19 mouse cellular contexts compared by ENCODE assay signal in genomic region chr3:104517161-104517560, GRCm38 (mm10). TPM values are rescaled to one million over a fixed set of nuclear protein-coding genes. Genes with fewer than 3 reads are reported as not detected.
DNase-seq lines count a peak whose midpoint lies in the region; ATAC-seq and TF ChIP-seq lines count a peak whose summit lies in the region.
"Had no signal": no experiment of that assay in that cellular context is flagged by ENCODE, and none has a peak within 500 bp of the region (broad histone marks: within the 10 kb centered on the region; RNA-seq: fewer than 3 reads in every experiment).

No protein-coding gene starts in this region.

- no peak overlapping the region for H3K27ac ChIP-seq in intestine, postnatal 0 days (ENCODE audit: low read depth, low read length)
- no peak overlapping the region for H3K27ac ChIP-seq in intestine, embryonic 15.5 days
- H3K27ac ChIP-seq: embryonic facial prominence, embryonic 13.5 days; heart, embryonic 15.5 days; hindbrain, embryonic 14.5 days; limb, embryonic 13.5 days; midbrain, embryonic 12.5 days had no signal

- no peak overlapping the region for H3K4me2 ChIP-seq in intestine, postnatal 0 days (replicated peaks; ENCODE audit: low read depth)
- H3K4me2 ChIP-seq in intestine, embryonic 15.5 days (replicated peaks), result no peak overlapping the region
- H3K4me2 ChIP-seq: embryonic facial prominence, embryonic 13.5 days; heart, embryonic 15.5 days; hindbrain, embryonic 14.5 days; limb, embryonic 13.5 days; midbrain, embryonic 12.5 days had no signal

- no peak overlapping the region for H3K4me3 ChIP-seq in intestine, postnatal 0 days (ENCODE audit: low read depth, low read length)
- no peak overlapping the region for H3K4me3 ChIP-seq in intestine, embryonic 15.5 days (replicated peaks)
- no peak overlapping the region for H3K4me3 ChIP-seq in E14TG2a.4 (replicated peaks; ENCODE audit: low read length)
- H3K4me3 ChIP-seq: embryonic facial prominence, embryonic 13.5 days; heart, embryonic 15.5 days; limb, embryonic 13.5 days; midbrain, embryonic 12.5 days had no signal

- no peaks in the 10 kb centered on the region for H3K36me3 ChIP-seq in intestine, postnatal 0 days (ENCODE audit: control insufficient read depth, insufficient read depth)
- H3K36me3 ChIP-seq in intestine, embryonic 15.5 days, result no peaks in the 10 kb centered on the region
- no peaks in the 10 kb centered on the region for H3K36me3 ChIP-seq in E14TG2a.4 (ENCODE audit: insufficient read depth, low read length)
- H3K36me3 ChIP-seq: embryonic facial prominence, embryonic 13.5 days; heart, embryonic 15.5 days; limb, embryonic 13.5 days; midbrain, embryonic 12.5 days had no signal

- 87% methylated on average over 5 of the region's 5 CpGs for WGBS in intestine, postnatal 0 days
- WGBS in intestine, embryonic 15.5 days, result 89% methylated on average over 5 of the region's 5 CpGs

- peak; percentile 18 for DNase-seq in 3134 (ENCODE audit: extremely low read depth, insufficient read length, low spot score)
- DNase-seq in ovary, postnatal 36 days (ENCODE audit: low spot score), result no peak
- DNase-seq in spleen, adult 12 weeks (ENCODE audit: low spot score), result no peak
- DNase-seq: adrenal gland, adult 2 months; cerebellum, postnatal 36 days; gastrocnemius, postnatal 10 days; kidney, postnatal 14 days; lung, postnatal 10 days had no signal

- H3K4me1 ChIP-seq in intestine, postnatal 0 days (replicated peaks; ENCODE audit: control insufficient read depth, insufficient read depth, low read length), result no peaks in the 10 kb centered on the region
- H3K4me1 ChIP-seq in intestine, embryonic 15.5 days (replicated peaks), result no peaks in the 10 kb centered on the region
- peaks cover 20% of the 10 kb centered on the region for H3K4me1 ChIP-seq in E14TG2a.4 (replicated peaks; ENCODE audit: low read depth, low read length)
- H3K4me1 ChIP-seq: midbrain, embryonic 12.5 days had no signal

- no peak overlapping the region for H3K9ac ChIP-seq in intestine, postnatal 0 days (ENCODE audit: low read depth, low read length)
- H3K9ac ChIP-seq in intestine, embryonic 15.5 days, result no peak overlapping the region
- H3K9ac ChIP-seq: embryonic facial prominence, embryonic 13.5 days; heart, embryonic 15.5 days; hindbrain, embryonic 14.5 days; limb, embryonic 13.5 days; midbrain, embryonic 12.5 days had no signal

- ATAC-seq in intestine, postnatal 0 days, result no peak
- no peak for ATAC-seq in intestine, embryonic 15.5 days
- 0 out of 2 replicates have a peak, but pooled peaks have one; percentile 51 for ATAC-seq in erythroblast, adult 5-6 weeks (replicated peaks; ENCODE audit: low FRiP score, poor library complexity, severe bottlenecking)
- no peak for ATAC-seq in inflammation-experienced regulatory T-cells, adult 6 months
- ATAC-seq: forebrain, embryonic 14.5 days had no signal

- TF ChIP-seq CTCF in intestine, postnatal 0 days (IDR thresholded peaks at IDR 0.05; ENCODE audit: low read depth), result peak; percentile 58
- TF ChIP-seq CTCF in E14TG2a.4 (conservative IDR thresholded peaks at IDR 0.05; ENCODE audit: low read length), result peak; percentile 41; the same call in 1 of the 2 replicates

- no peaks in the 10 kb centered on the region for H3K27me3 ChIP-seq in intestine, postnatal 0 days (replicated peaks; ENCODE audit: control insufficient read depth, insufficient read depth, low read length)
- no peaks in the 10 kb centered on the region for H3K27me3 ChIP-seq in intestine, embryonic 15.5 days (replicated peaks)
- H3K27me3 ChIP-seq in E14TG2a.4 (ENCODE audit: insufficient read depth, low read length), result no peaks in the 10 kb centered on the region
- H3K27me3 ChIP-seq: embryonic facial prominence, embryonic 13.5 days; heart, embryonic 15.5 days; limb, embryonic 13.5 days; midbrain, embryonic 12.5 days had no signal

- no peaks in the 10 kb centered on the region for H3K9me3 ChIP-seq in intestine, postnatal 0 days (ENCODE audit: control insufficient read depth)
- H3K9me3 ChIP-seq in intestine, embryonic 15.5 days, result no peaks in the 10 kb centered on the region
- no peaks in the 10 kb centered on the region for H3K9me3 ChIP-seq in E14TG2a.4 (ENCODE audit: low read length)
- H3K9me3 ChIP-seq: embryonic facial prominence, embryonic 13.5 days; heart, embryonic 15.5 days; limb, embryonic 13.5 days; midbrain, embryonic 12.5 days had no signal

RNA-seq across cellular contexts. Expression of gene Lrig2, which starts 5.4 kb away (rescaled TPM):
- 6.4 TPM in 2 replicates for polyA plus RNA-seq in intestine, postnatal 0 days (2015; fragmentation: Nextera tagmentation; extraction: Ambion mirVana)
- polyA plus RNA-seq in intestine, embryonic 15.5 days (2015; fragmentation: Nextera tagmentation; extraction: Ambion mirVana), result 11.2 and 13.3 TPM in 2 replicates
- total RNA-seq in erythroblast, adult 5-6 weeks (2015; ENCODE audit: low replicate concordance), result 4.6 and 6.3 TPM in 2 replicates
- 8.4 and 18.4 TPM in 2 replicates for total RNA-seq in erythroblast, adult 5-6 weeks (2017; ENCODE audit: low replicate concordance)
- polyA plus RNA-seq in inflammation-experienced regulatory T-cells, adult 6 months (2017; shearing (Covaris generic)), result 1 to 10 TPM; 5.6 to 6.1 (median 5.8) TPM
